Mouse (Mus musculus) megakaryocyte, embryonic 14.5 days (primary cell): ENCODE data around the gene Lhx2. TPM values are rescaled to one million over a fixed set of nuclear protein-coding genes. Genes with fewer than 3 reads are reported as not detected.
A peak's percentile ranks its signal among the peaks of the same experiment; 100 is the strongest.

Experiments
- H3K27me3 ChIP-seq: replicated peaks from 2 replicates; pipeline ENCODE3; 2012; ENCODE audit warnings: inconsistent platforms
- H3K36me3 ChIP-seq: replicated peaks from 2 replicates; pipeline ENCODE3; 2012; ENCODE audit warnings: low read length, inconsistent platforms, mixed read lengths
- H3K4me1 ChIP-seq: 2 replicates; pipeline ENCODE4 v1.6.1; 2012; ENCODE audit warnings: inconsistent platforms
- H3K4me3 ChIP-seq: replicated peaks from 2 replicates; pipeline ENCODE3; 2012; ENCODE audit warnings: moderate library complexity, mild to moderate bottlenecking, inconsistent platforms
- H3K9me3 ChIP-seq: 2 replicates; pipeline ENCODE4 v1.6.1; 2012; ENCODE audit warnings: inconsistent platforms
- FLI1 ChIP-seq: IDR thresholded peaks from 2 replicates; pipeline ENCODE4 v1.6.1; 2012; ENCODE audit warnings: low read length, inconsistent platforms, mixed read lengths
- GATA1 ChIP-seq: IDR thresholded peaks from 3 replicates; pipeline ENCODE4 v1.6.1; 2012; ENCODE audit warnings: mixed read lengths, low read length, inconsistent platforms, borderline replicate concordance
- polyA plus RNA-seq: library from polyadenylated mRNA; stranded (reverse); fragments of >175 nt; gene quantifications from 2 replicates; pipeline ENCODE4 v1.2.3, GENCODE M21; 2012; ENCODE audit warnings: low replicate concordance; ENCODE audit not compliant: insufficient read depth

Lhx2 gene
- polyA plus RNA-seq, 1 experiment: 0.03 TPM

- Histone ChIP-seq H3K36me3 (no peaks in the 10 kb centered on the region), H3K4me1 (peaks cover 16% of the 10 kb centered on the region), H3K4me3 (peak overlapping the region; percentile 44), H3K9me3 (peaks cover 6% of the 10 kb centered on the region), H3K27me3 (peaks cover 72% of the 10 kb centered on the region)
- TF ChIP-seq FLI1 (no peak), GATA1 (no peak)
These were observed 39.9 kb downstream of the Lhx2 start for GRCm38 (mm10) chr2:38378849-38379545.

- H3K4me3 ChIP-seq: peak overlapping the region; percentile 44
- peaks cover 67% of the 10 kb centered on the region for H3K27me3 ChIP-seq
- no peak for TF ChIP-seq GATA1
- TF ChIP-seq FLI1: no peak
These were observed 40.4 kb downstream of the Lhx2 start for GRCm38 (mm10) chr2:38379546-38379870.

GRCm38 (mm10) chr2:38380136-38381083 is 41.3 kb downstream of the Lhx2 start:
- TF ChIP-seq FLI1 (no peak), GATA1 (no peak)
- H3K4me3 ChIP-seq: no peak overlapping the region
- peaks cover 16% of the 10 kb centered on the region for H3K4me1 ChIP-seq
- H3K9me3 ChIP-seq: no peaks in the 10 kb centered on the region
- no peaks in the 10 kb centered on the region for H3K36me3 ChIP-seq
- H3K27me3 ChIP-seq: peaks cover 59% of the 10 kb centered on the region

More at GRCm38 (mm10) chr2:38379546-38379870, 40.4 kb downstream of the Lhx2 start:
- peaks cover 16% of the 10 kb centered on the region for H3K4me1 ChIP-seq
- peaks cover 5% of the 10 kb centered on the region for H3K9me3 ChIP-seq
- H3K36me3 ChIP-seq: no peaks in the 10 kb centered on the region

GRCm38 (mm10) chr2:38387568-38388262 is 48.6 kb downstream of the Lhx2 start:
- Histone ChIP-seq H3K4me3 (no peak overlapping the region), H3K36me3 (no peaks in the 10 kb centered on the region), H3K9me3 (no peaks in the 10 kb centered on the region), H3K4me1 (no peaks in the 10 kb centered on the region), H3K27me3 (peaks cover 51% of the 10 kb centered on the region)
- no peak for TF ChIP-seq FLI1
- TF ChIP-seq GATA1: no peak

- TF ChIP-seq GATA1 (no peak), FLI1 (no peak)
- no peaks in the 10 kb centered on the region for H3K4me1 ChIP-seq
- peaks cover 58% of the 10 kb centered on the region for H3K27me3 ChIP-seq
- H3K4me3 ChIP-seq: no peak overlapping the region
- H3K36me3 ChIP-seq: no peaks in the 10 kb centered on the region
- no peaks in the 10 kb centered on the region for H3K9me3 ChIP-seq
These were observed 56.1 kb downstream of the Lhx2 start for GRCm38 (mm10) chr2:38394977-38395868.

GRCm38 (mm10) chr2:38395869-38396236 is 56.8 kb downstream of the Lhx2 start:
- Histone ChIP-seq H3K4me3 (no peak overlapping the region), H3K36me3 (no peaks in the 10 kb centered on the region)
- no peak for TF ChIP-seq FLI1
- no peak for TF ChIP-seq GATA1

GRCm38 (mm10) chr2:38397306-38397705 is 58.2 kb downstream of the Lhx2 start:
- Histone ChIP-seq H3K4me1 (no peaks in the 10 kb centered on the region), H3K9me3 (no peaks in the 10 kb centered on the region), H3K27me3 (peaks cover 52% of the 10 kb centered on the region), H3K4me3 (no peak overlapping the region), H3K36me3 (no peaks in the 10 kb centered on the region)
- no peak for TF ChIP-seq FLI1
- TF ChIP-seq GATA1: no peak

More at GRCm38 (mm10) chr2:38395869-38396236, 56.8 kb downstream of the Lhx2 start:
- no peaks in the 10 kb centered on the region for H3K9me3 ChIP-seq
- H3K4me1 ChIP-seq: no peaks in the 10 kb centered on the region
- H3K27me3 ChIP-seq: peaks cover 59% of the 10 kb centered on the region

GRCm38 (mm10) chr2:38397882-38398281 is 58.8 kb downstream of the Lhx2 start:
- Histone ChIP-seq H3K4me1 (no peaks in the 10 kb centered on the region), H3K9me3 (no peaks in the 10 kb centered on the region), H3K27me3 (peaks cover 54% of the 10 kb centered on the region), H3K36me3 (no peaks in the 10 kb centered on the region), H3K4me3 (no peak overlapping the region)
- TF ChIP-seq FLI1 (no peak), GATA1 (no peak)

GRCm38 (mm10) chr2:38402611-38403010 is 63.5 kb downstream of the Lhx2 start:
- TF ChIP-seq GATA1 (no peak), FLI1 (no peak)
- Histone ChIP-seq H3K4me3 (peak overlapping the region; percentile 2), H3K4me1 (no peaks in the 10 kb centered on the region), H3K27me3 (peaks cover 56% of the 10 kb centered on the region), H3K36me3 (no peaks in the 10 kb centered on the region), H3K9me3 (no peaks in the 10 kb centered on the region)
